ENCODE assay signal across 19 mouse cellular contexts in the genomic region with DNA sequence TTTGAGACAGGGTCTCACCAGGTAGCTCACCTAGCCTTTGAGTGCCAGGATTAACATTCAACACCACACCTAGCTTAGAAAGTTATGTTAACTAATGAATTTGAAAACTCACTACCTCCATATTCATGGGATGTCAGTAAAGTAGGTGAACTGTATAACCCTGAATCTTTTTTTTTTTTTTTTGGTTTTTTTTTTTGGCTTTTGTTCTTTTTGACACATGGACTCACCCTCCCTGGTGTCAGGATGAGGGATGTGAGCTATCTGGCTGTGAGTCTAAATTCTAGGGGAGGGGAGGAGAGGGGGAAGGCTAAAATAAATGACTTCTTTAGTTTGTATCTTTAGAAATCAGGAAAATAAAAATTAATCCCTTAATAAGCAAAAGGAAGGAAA.
"Had no signal": no experiment of that assay in that cellular context is flagged by ENCODE, and none has a peak within 500 bp of the region (broad histone marks: within the 10 kb centered on the region; RNA-seq: fewer than 3 reads in every experiment).

No protein-coding gene starts in this region.

- DNase-seq: liver, postnatal 0 days; lung, adult 2 months; lung, postnatal 10 days; lung, postnatal 4 days; retina, postnatal 1 day; right cerebral cortex, adult 18-20 months; right cerebral cortex, postnatal 25 days; right cerebral cortex, postnatal 4 days; spleen, adult 18-20 months; thymus, adult 18-20 months; thymus, postnatal 14 days; thymus, postnatal 36 days had no signal

- H3K9me3 ChIP-seq: lung, embryonic 15.5 days; midbrain, embryonic 10.5 days; midbrain, embryonic 13.5 days; midbrain, embryonic 15.5 days; neural tube, embryonic 13.5 days; neural tube, embryonic 15.5 days had no signal

- ATAC-seq: liver, postnatal 0 days; midbrain, embryonic 13.5 days; midbrain, embryonic 15.5 days had no signal

- H3K9ac ChIP-seq: liver, postnatal 0 days; lung, embryonic 15.5 days; midbrain, embryonic 13.5 days; midbrain, embryonic 15.5 days; neural tube, embryonic 13.5 days; neural tube, embryonic 15.5 days had no signal

- H3K27ac ChIP-seq: lung, embryonic 15.5 days; midbrain, embryonic 10.5 days; midbrain, embryonic 13.5 days; midbrain, embryonic 15.5 days; neural tube, embryonic 13.5 days; neural tube, embryonic 15.5 days had no signal

- H3K4me1 ChIP-seq: lung, embryonic 15.5 days; midbrain, embryonic 13.5 days; midbrain, embryonic 15.5 days; neural tube, embryonic 13.5 days; neural tube, embryonic 15.5 days had no signal

- H3K4me2 ChIP-seq: lung, embryonic 15.5 days; midbrain, embryonic 13.5 days; midbrain, embryonic 15.5 days; neural tube, embryonic 13.5 days; neural tube, embryonic 15.5 days had no signal

- H3K27me3 ChIP-seq: lung, embryonic 15.5 days; midbrain, embryonic 13.5 days; midbrain, embryonic 15.5 days; neural tube, embryonic 13.5 days; neural tube, embryonic 15.5 days had no signal

- H3K4me3 ChIP-seq: lung, embryonic 15.5 days; midbrain, embryonic 10.5 days; midbrain, embryonic 13.5 days; midbrain, embryonic 15.5 days; myocyte; neural tube, embryonic 13.5 days; neural tube, embryonic 15.5 days had no signal

- H3K36me3 ChIP-seq: midbrain, embryonic 15.5 days had no signal
